Mouse (Mus musculus): ENCODE measurements around the gene Olfr71. TPM values are rescaled to one million over a fixed set of nuclear protein-coding genes. Genes with fewer than 3 reads are reported as not detected.
A peak's percentile ranks its signal among the peaks of the same experiment; 100 is the strongest.

The Olfr71 gene
- total and polyA plus RNA-seq, 2 experiments from 2014 or later = not detected

GRCm38 (mm10) chr4:43711821-43712220 is 1.8 kb upstream of the Olfr71 start:
- 0% methylated on average over 2 of the region's 2 CpGs for WGBS

GRCm38 (mm10) chr4:43705991-43706390 is 4.1 kb downstream of the Olfr71 start:
- no peaks in the 10 kb centered on the region for H3K9me3 ChIP-seq (replicated peaks; ENCODE audit: control insufficient read depth, low read length)

More at GRCm38 (mm10) chr4:43711821-43712220, 1.8 kb upstream of the Olfr71 start:
- no peaks in the 10 kb centered on the region for H3K36me3 ChIP-seq (replicated peaks; ENCODE audit: control insufficient read depth, insufficient read depth, low read length)
- peak; percentile 72 for DNase-seq (ENCODE audit: low spot score)
- H3K9ac ChIP-seq (replicated peaks; ENCODE audit: low read depth, low read length) = no peak overlapping the region
- H3K4me3 ChIP-seq (ENCODE audit: low read depth, low read length) = no peak overlapping the region
- no peak overlapping the region for H3K27ac ChIP-seq (ENCODE audit: low read depth)
- H3K27me3 ChIP-seq (ENCODE audit: control insufficient read depth, insufficient read depth, low read length) = 0 out of 2 replicates have a peak, but pooled peaks cover 3% of the 10 kb centered on the region
- ATAC-seq (ENCODE audit: insufficient read depth, low read depth) = peak; percentile 62; the same call in 1 of the 2 replicates
- H3K9me3 ChIP-seq (replicated peaks; ENCODE audit: control insufficient read depth, low read length) = no peaks in the 10 kb centered on the region
- TF ChIP-seq EP300 (IDR thresholded peaks at IDR 0.05; ENCODE audit: low read depth) = no peak
- TF ChIP-seq CTCF (IDR thresholded peaks at IDR 0.05; ENCODE audit: low read depth) = peak; percentile 90
- H3K4me2 ChIP-seq (ENCODE audit: low read depth, low read length) = no peak overlapping the region
- H3K4me1 ChIP-seq (ENCODE audit: control insufficient read depth, insufficient read depth) = peaks cover 7% of the 10 kb centered on the region; the same call in 1 of the 2 replicates

GRCm38 (mm10) chr4:43703851-43704250 is 6.2 kb downstream of the Olfr71 start:
- Histone ChIP-seq H3K36me3 (replicated peaks; ENCODE audit: control insufficient read depth, insufficient read depth, low read length) (no peaks in the 10 kb centered on the region), H3K4me2 (ENCODE audit: low read depth, low read length) (no peak overlapping the region), H3K27me3 (ENCODE audit: control insufficient read depth, insufficient read depth, low read length) (no peaks in the 10 kb centered on the region), H3K9ac (replicated peaks; ENCODE audit: low read depth, low read length) (no peak overlapping the region), H3K4me3 (ENCODE audit: low read depth, low read length) (no peak overlapping the region), H3K27ac (ENCODE audit: low read depth) (no peak overlapping the region), H3K4me1 (ENCODE audit: control insufficient read depth, insufficient read depth) (no peaks in the 10 kb centered on the region), H3K9me3 (replicated peaks; ENCODE audit: control insufficient read depth, low read length) (no peaks in the 10 kb centered on the region)
- TF ChIP-seq EP300 (IDR thresholded peaks at IDR 0.05; ENCODE audit: low read depth) = no peak
- TF ChIP-seq CTCF (IDR thresholded peaks at IDR 0.05; ENCODE audit: low read depth) = no peak
- no peak for ATAC-seq (ENCODE audit: insufficient read depth, low read depth)
- 72% methylated on average over 8 of the region's 8 CpGs for WGBS
- DNase-seq (ENCODE audit: low spot score) = no peak

More at GRCm38 (mm10) chr4:43705991-43706390, 4.1 kb downstream of the Olfr71 start:
- Histone ChIP-seq H3K27ac (ENCODE audit: low read depth) (no peak overlapping the region), H3K4me2 (ENCODE audit: low read depth, low read length) (no peak overlapping the region), H3K36me3 (replicated peaks; ENCODE audit: control insufficient read depth, insufficient read depth, low read length) (no peaks in the 10 kb centered on the region), H3K4me3 (ENCODE audit: low read depth, low read length) (no peak overlapping the region), H3K4me1 (ENCODE audit: control insufficient read depth, insufficient read depth) (no peaks in the 10 kb centered on the region), H3K9ac (replicated peaks; ENCODE audit: low read depth, low read length) (no peak overlapping the region), H3K27me3 (ENCODE audit: control insufficient read depth, insufficient read depth, low read length) (0 out of 2 replicates have a peak, but pooled peaks cover 3% of the 10 kb centered on the region)
- ATAC-seq (ENCODE audit: insufficient read depth, low read depth) = no peak
- no peak for TF ChIP-seq CTCF (IDR thresholded peaks at IDR 0.05; ENCODE audit: low read depth)
- TF ChIP-seq EP300 (IDR thresholded peaks at IDR 0.05; ENCODE audit: low read depth) = no peak
- DNase-seq (ENCODE audit: low spot score) = no peak
- 65% methylated on average over 13 of the region's 13 CpGs for WGBS

GRCm38 (mm10) chr4:43703439-43703838 is 6.6 kb downstream of the Olfr71 start:
- whole genome bisulfite sequencing = 66% methylated on average over 6 of the region's 6 CpGs
- Histone ChIP-seq H3K4me3 (ENCODE audit: low read depth, low read length) (no peak overlapping the region), H3K4me1 (ENCODE audit: control insufficient read depth, insufficient read depth) (no peaks in the 10 kb centered on the region), H3K9ac (replicated peaks; ENCODE audit: low read depth, low read length) (no peak overlapping the region), H3K36me3 (replicated peaks; ENCODE audit: control insufficient read depth, insufficient read depth, low read length) (no peaks in the 10 kb centered on the region), H3K4me2 (ENCODE audit: low read depth, low read length) (no peak overlapping the region), H3K27me3 (ENCODE audit: control insufficient read depth, insufficient read depth, low read length) (no peaks in the 10 kb centered on the region), H3K9me3 (replicated peaks; ENCODE audit: control insufficient read depth, low read length) (no peaks in the 10 kb centered on the region), H3K27ac (ENCODE audit: low read depth) (no peak overlapping the region)
- peak; percentile 13; the same call in 1 of the 2 replicates for TF ChIP-seq CTCF (IDR thresholded peaks at IDR 0.05; ENCODE audit: low read depth)
- TF ChIP-seq EP300 (IDR thresholded peaks at IDR 0.05; ENCODE audit: low read depth) = no peak
- ATAC-seq (ENCODE audit: insufficient read depth, low read depth) (no peak), DNase-seq (ENCODE audit: low spot score) (no peak)

- Histone ChIP-seq H3K27me3 (ENCODE audit: control insufficient read depth, insufficient read depth, low read length) (no peaks in the 10 kb centered on the region), H3K27ac (ENCODE audit: low read depth) (no peak within 1 kb of the TSS), H3K36me3 (replicated peaks; ENCODE audit: control insufficient read depth, insufficient read depth, low read length) (no peaks in the 10 kb centered on the region), H3K4me1 (ENCODE audit: control insufficient read depth, insufficient read depth) (no peaks in the 10 kb centered on the region), H3K4me2 (ENCODE audit: low read depth, low read length) (no peak within 1 kb of the TSS), H3K9ac (replicated peaks; ENCODE audit: low read depth, low read length) (no peak within 1 kb of the TSS), H3K9me3 (replicated peaks; ENCODE audit: control insufficient read depth, low read length) (no peaks in the 10 kb centered on the region), H3K4me3 (ENCODE audit: low read depth, low read length) (no peak within 1 kb of the TSS)
- WGBS = 86% methylated on average over 6 of the region's 6 CpGs
- DNase-seq (ENCODE audit: low spot score) (no peak), ATAC-seq (ENCODE audit: insufficient read depth, low read depth) (no peak)
- TF ChIP-seq EP300 (IDR thresholded peaks at IDR 0.05; ENCODE audit: low read depth) (no peak), CTCF (IDR thresholded peaks at IDR 0.05; ENCODE audit: low read depth) (no peak)
Measured at GRCm38 (mm10) chr4:43700707-43701106, 9.3 kb downstream of the Olfr71 start, which contains the start of gene Olfr70. TSS of gene Olfr70 (minus strand) at chr4:43700807.

- 76% methylated on average over 13 of the region's 13 CpGs for WGBS
- peak; percentile 33; the same call in 1 of the 2 replicates for ATAC-seq (ENCODE audit: insufficient read depth, low read depth)
Measured at GRCm38 (mm10) chr4:43696561-43696960, 13.5 kb downstream of the Olfr71 start.

More at GRCm38 (mm10) chr4:43696561-43696960, 13.5 kb downstream of the Olfr71 start:
- no peak for TF ChIP-seq EP300 (IDR thresholded peaks at IDR 0.05; ENCODE audit: low read depth)
- TF ChIP-seq CTCF (IDR thresholded peaks at IDR 0.05; ENCODE audit: low read depth) = no peak
- Histone ChIP-seq H3K36me3 (replicated peaks; ENCODE audit: control insufficient read depth, insufficient read depth, low read length) (no peaks in the 10 kb centered on the region), H3K9ac (replicated peaks; ENCODE audit: low read depth, low read length) (no peak overlapping the region), H3K4me1 (ENCODE audit: control insufficient read depth, insufficient read depth) (peaks cover 14% of the 10 kb centered on the region; the same call in 1 of the 2 replicates), H3K27ac (ENCODE audit: low read depth) (no peak overlapping the region), H3K9me3 (replicated peaks; ENCODE audit: control insufficient read depth, low read length) (no peaks in the 10 kb centered on the region), H3K4me3 (ENCODE audit: low read depth, low read length) (no peak overlapping the region), H3K27me3 (ENCODE audit: control insufficient read depth, insufficient read depth, low read length) (no peaks in the 10 kb centered on the region), H3K4me2 (ENCODE audit: low read depth, low read length) (no peak overlapping the region)
- no peak for DNase-seq (ENCODE audit: low spot score)

All from heart, postnatal 0 days (tissue).